In genomic region chr11:90538636-90539263, GRCm38 (mm10) we compare ENCODE assay signal across 21 mouse cellular contexts.
A peak's percentile ranks its signal among the peaks of the same experiment; 100 is the strongest.
DNase-seq lines count a peak whose midpoint lies in the region; ATAC-seq and TF ChIP-seq lines count a peak whose summit lies in the region.
"Had no signal": no experiment of that assay in that cellular context is flagged by ENCODE, and none has a peak within 500 bp of the region (broad histone marks: within the 10 kb centered on the region; RNA-seq: fewer than 3 reads in every experiment).

No protein-coding gene starts in this region.

- TF ChIP-seq CTCF in liver, postnatal 0 days (IDR thresholded peaks at IDR 0.05; ENCODE audit: low read depth) = no peak

- peak; percentile 69; the same call in 1 of the 2 replicates for ATAC-seq in liver, embryonic 11.5 days (replicated peaks; ENCODE audit: low FRiP score)
- no peak for ATAC-seq in liver, embryonic 12.5 days
- ATAC-seq in activated CD4-positive, CD25-positive, alpha-beta regulatory T cell, adult 4 months = peak; percentile 100
- 0 out of 2 replicates have a peak, but pooled peaks have one; percentile 51 for ATAC-seq in liver, postnatal 0 days
- ATAC-seq in forebrain, embryonic 15.5 days (replicated peaks) = no peak
- ATAC-seq: hindbrain, postnatal 0 days had no signal

- no peak overlapping the region for H3K4me3 ChIP-seq in liver, embryonic 11.5 days (ENCODE audit: low read depth, low read length)
- H3K4me3 ChIP-seq in liver, embryonic 12.5 days = no peak overlapping the region
- no peak overlapping the region for H3K4me3 ChIP-seq in liver, postnatal 0 days (ENCODE audit: low read depth, low read length)
- H3K4me3 ChIP-seq in forebrain, embryonic 15.5 days = no peak overlapping the region
- H3K4me3 ChIP-seq: embryonic facial prominence, embryonic 12.5 days; limb, embryonic 10.5 days; liver, embryonic 15.5 days; midbrain, embryonic 10.5 days; neural tube, embryonic 15.5 days had no signal

- WGBS in liver, embryonic 11.5 days = 88% methylated on average over 7 of the region's 7 CpGs
- WGBS in liver, embryonic 12.5 days (ENCODE audit: insufficient replicate concordance) = 78% methylated on average over 7 of the region's 7 CpGs
- 87% methylated on average over 7 of the region's 7 CpGs for WGBS in liver, postnatal 0 days (ENCODE audit: insufficient replicate concordance)
- WGBS in forebrain, embryonic 15.5 days = 95% methylated on average over 7 of the region's 7 CpGs

- no peaks in the 10 kb centered on the region for H3K4me1 ChIP-seq in liver, embryonic 11.5 days (replicated peaks; ENCODE audit: control insufficient read depth, insufficient read depth, low read length)
- no peaks in the 10 kb centered on the region for H3K4me1 ChIP-seq in liver, embryonic 12.5 days
- no peaks in the 10 kb centered on the region for H3K4me1 ChIP-seq in liver, postnatal 0 days (ENCODE audit: insufficient read depth)
- H3K4me1 ChIP-seq in forebrain, embryonic 15.5 days = no peaks in the 10 kb centered on the region
- H3K4me1 ChIP-seq: embryonic facial prominence, embryonic 12.5 days; limb, embryonic 10.5 days; liver, embryonic 15.5 days; midbrain, embryonic 10.5 days; neural tube, embryonic 15.5 days had no signal

- TF ChIP-seq EP300 in liver, postnatal 0 days (IDR thresholded peaks at IDR 0.05; ENCODE audit: low read depth) = no peak

- H3K27me3 ChIP-seq in liver, embryonic 11.5 days (replicated peaks; ENCODE audit: control insufficient read depth, insufficient read depth, low read length) = no peaks in the 10 kb centered on the region
- no peaks in the 10 kb centered on the region for H3K27me3 ChIP-seq in liver, embryonic 12.5 days (replicated peaks)
- no peaks in the 10 kb centered on the region for H3K27me3 ChIP-seq in liver, postnatal 0 days (ENCODE audit: insufficient read depth, low read length)
- no peaks in the 10 kb centered on the region for H3K27me3 ChIP-seq in forebrain, embryonic 15.5 days
- H3K27me3 ChIP-seq: embryonic facial prominence, embryonic 12.5 days; liver, embryonic 15.5 days; neural tube, embryonic 15.5 days had no signal

- H3K27ac ChIP-seq in liver, embryonic 11.5 days (ENCODE audit: low read depth, low read length) = no peak overlapping the region
- H3K27ac ChIP-seq in liver, embryonic 12.5 days = no peak overlapping the region
- H3K27ac ChIP-seq in liver, postnatal 0 days (ENCODE audit: low read depth) = no peak overlapping the region
- no peak overlapping the region for H3K27ac ChIP-seq in forebrain, embryonic 15.5 days (replicated peaks)
- H3K27ac ChIP-seq: embryonic facial prominence, embryonic 12.5 days; hindbrain, postnatal 0 days; limb, embryonic 10.5 days; liver, embryonic 15.5 days; midbrain, embryonic 10.5 days; neural tube, embryonic 15.5 days had no signal

- H3K36me3 ChIP-seq in liver, embryonic 11.5 days (ENCODE audit: control insufficient read depth, insufficient read depth, low read length) = 0 out of 2 replicates have a peak, but pooled peaks cover 2% of the 10 kb centered on the region
- peaks cover 12% of the 10 kb centered on the region for H3K36me3 ChIP-seq in liver, embryonic 12.5 days
- no peaks in the 10 kb centered on the region for H3K36me3 ChIP-seq in liver, postnatal 0 days (replicated peaks; ENCODE audit: insufficient read depth, low read length)
- peaks cover 12% of the 10 kb centered on the region; the same call in 1 of the 2 replicates for H3K36me3 ChIP-seq in forebrain, embryonic 15.5 days

- no peak overlapping the region for H3K9ac ChIP-seq in liver, embryonic 11.5 days (ENCODE audit: low read depth, low read length)
- H3K9ac ChIP-seq in liver, embryonic 12.5 days = no peak overlapping the region
- H3K9ac ChIP-seq in liver, postnatal 0 days (replicated peaks) = no peak overlapping the region
- H3K9ac ChIP-seq in forebrain, embryonic 15.5 days (replicated peaks) = no peak overlapping the region
- H3K9ac ChIP-seq: embryonic facial prominence, embryonic 12.5 days; liver, embryonic 15.5 days; neural tube, embryonic 15.5 days had no signal

- DNase-seq in liver, embryonic 11.5 days (ENCODE audit: low spot score) = no peak
- no peak for DNase-seq in liver, postnatal 0 days
- DNase-seq in layer of hippocampus, adult 18-20 months (ENCODE audit: low spot score in 2 of 2) = no peak
- no peak for DNase-seq in ovary, adult 18-20 months (ENCODE audit: low spot score)
- DNase-seq: adrenal gland, postnatal 10 days; cerebellum, adult 2 months; gastrocnemius, postnatal 36 days; heart, postnatal 4 days; kidney, adult 9 months; layer of hippocampus, postnatal 36 days; lung, postnatal 14 days had no signal

- H3K4me2 ChIP-seq in liver, embryonic 11.5 days = no peak overlapping the region
- H3K4me2 ChIP-seq in liver, embryonic 12.5 days = no peak overlapping the region
- no peak overlapping the region for H3K4me2 ChIP-seq in liver, postnatal 0 days (ENCODE audit: low read depth, low read length)
- no peak overlapping the region for H3K4me2 ChIP-seq in forebrain, embryonic 15.5 days (replicated peaks)
- H3K4me2 ChIP-seq: embryonic facial prominence, embryonic 12.5 days; heart, embryonic 11.5 days; liver, embryonic 15.5 days; neural tube, embryonic 15.5 days had no signal

- no peaks in the 10 kb centered on the region for H3K9me3 ChIP-seq in liver, embryonic 11.5 days (ENCODE audit: control insufficient read depth, low read length)
- no peaks in the 10 kb centered on the region for H3K9me3 ChIP-seq in liver, embryonic 12.5 days (replicated peaks)
- H3K9me3 ChIP-seq in liver, postnatal 0 days (ENCODE audit: low read length) = no peaks in the 10 kb centered on the region
- H3K9me3 ChIP-seq in forebrain, embryonic 15.5 days = no peaks in the 10 kb centered on the region
- H3K9me3 ChIP-seq: embryonic facial prominence, embryonic 12.5 days; limb, embryonic 10.5 days; liver, embryonic 15.5 days; neural tube, embryonic 15.5 days had no signal

Comparison
In these comparisons a context has a peak if more than half of its experiments do, and no peak if none do; other contexts are left out.
1. ATAC-seq: peak in liver, embryonic 11.5 days (single experiment), activated CD4-positive, CD25-positive, alpha-beta regulatory T cell, adult 4 months (single experiment) and liver, postnatal 0 days (single experiment); none in liver, embryonic 12.5 days (single experiment) and forebrain, embryonic 15.5 days (single experiment).